ENCODE assay signal across 16 mouse cellular contexts in the genomic region with DNA sequence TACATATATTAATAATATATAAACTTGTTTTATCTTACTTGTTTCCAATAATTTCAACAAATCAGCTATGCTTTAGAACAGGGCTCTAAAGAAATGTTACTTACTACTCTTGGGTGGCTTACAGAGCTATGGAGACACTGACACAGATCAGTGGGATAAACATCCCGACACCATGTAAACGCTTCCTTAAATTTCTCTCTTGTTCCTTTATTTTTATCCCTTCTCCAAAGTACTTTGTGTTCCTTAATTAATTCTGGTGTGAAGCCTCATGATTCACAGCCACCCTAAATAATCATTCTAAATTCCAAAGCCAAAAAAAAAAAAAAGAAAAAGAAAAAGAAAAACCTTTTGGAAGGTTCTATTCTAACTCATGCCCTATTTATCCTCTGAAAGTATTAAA.
"Had no signal": no experiment of that assay in that cellular context is flagged by ENCODE, and none has a peak within 500 bp of the region (broad histone marks: within the 10 kb centered on the region; RNA-seq: fewer than 3 reads in every experiment).

No protein-coding gene starts in this region.

- DNase-seq: retina, postnatal 1 day; right cerebral cortex, adult 18-20 months; right cerebral cortex, postnatal 14 days; right cerebral cortex, postnatal 25 days; right cerebral cortex, postnatal 4 days; spleen, adult 18-20 months; thymus, adult 18-20 months; thymus, adult 2 months; thymus, postnatal 14 days; thymus, postnatal 25 days; thymus, postnatal 36 days; thymus, postnatal 4 days had no signal

- H3K4me3 ChIP-seq: neural tube, embryonic 13.5 days; neural tube, embryonic 15.5 days; stomach, embryonic 15.5 days had no signal

- H3K27ac ChIP-seq: neural tube, embryonic 13.5 days; neural tube, embryonic 15.5 days; stomach, embryonic 15.5 days; stomach, postnatal 0 days had no signal
